Mouse (Mus musculus): ENCODE measurements around the gene Gan. TPM values are rescaled to one million over a fixed set of nuclear protein-coding genes. Genes with fewer than 3 reads are reported as not detected.

Gan gene
- polyA plus RNA-seq, 1 experiment: not detected

DNA sequence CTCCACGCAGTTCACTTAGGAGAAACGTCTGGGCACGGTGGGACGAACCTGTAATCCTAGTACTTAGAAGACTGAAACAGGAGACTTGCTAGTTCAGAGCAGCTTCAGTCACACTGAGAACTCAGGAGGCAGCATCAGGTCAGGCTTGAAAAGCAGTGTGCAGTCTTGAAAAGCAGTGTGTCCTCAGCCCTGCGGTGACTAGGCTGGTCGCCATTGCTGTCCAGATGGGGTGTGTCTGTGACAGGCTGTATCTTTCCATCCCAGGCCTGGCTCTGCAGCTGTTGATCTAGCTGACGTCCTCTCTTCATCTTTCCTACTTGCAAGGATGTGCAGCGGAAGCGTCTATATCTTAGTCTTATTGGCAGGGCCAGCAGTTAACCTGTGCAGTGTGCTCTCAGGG lies 42.9 kb downstream of the Gan start:
- peaks cover 5% of the 10 kb centered on the region for H3K4me1 ChIP-seq (ENCODE audit: control insufficient read depth, insufficient read depth, low read length)
- no peak overlapping the region for H3K27ac ChIP-seq (ENCODE audit: insufficient read depth, low read depth, low read length)
- 97% methylated on average over 9 of the region's 9 CpGs for WGBS
- H3K4me3 ChIP-seq (ENCODE audit: insufficient read depth, low read depth, low read length): no peak overlapping the region
- no peak for TF ChIP-seq POLR2A (IDR thresholded peaks at IDR 0.05; ENCODE audit: insufficient read depth, low read depth, low read length)

DNA sequence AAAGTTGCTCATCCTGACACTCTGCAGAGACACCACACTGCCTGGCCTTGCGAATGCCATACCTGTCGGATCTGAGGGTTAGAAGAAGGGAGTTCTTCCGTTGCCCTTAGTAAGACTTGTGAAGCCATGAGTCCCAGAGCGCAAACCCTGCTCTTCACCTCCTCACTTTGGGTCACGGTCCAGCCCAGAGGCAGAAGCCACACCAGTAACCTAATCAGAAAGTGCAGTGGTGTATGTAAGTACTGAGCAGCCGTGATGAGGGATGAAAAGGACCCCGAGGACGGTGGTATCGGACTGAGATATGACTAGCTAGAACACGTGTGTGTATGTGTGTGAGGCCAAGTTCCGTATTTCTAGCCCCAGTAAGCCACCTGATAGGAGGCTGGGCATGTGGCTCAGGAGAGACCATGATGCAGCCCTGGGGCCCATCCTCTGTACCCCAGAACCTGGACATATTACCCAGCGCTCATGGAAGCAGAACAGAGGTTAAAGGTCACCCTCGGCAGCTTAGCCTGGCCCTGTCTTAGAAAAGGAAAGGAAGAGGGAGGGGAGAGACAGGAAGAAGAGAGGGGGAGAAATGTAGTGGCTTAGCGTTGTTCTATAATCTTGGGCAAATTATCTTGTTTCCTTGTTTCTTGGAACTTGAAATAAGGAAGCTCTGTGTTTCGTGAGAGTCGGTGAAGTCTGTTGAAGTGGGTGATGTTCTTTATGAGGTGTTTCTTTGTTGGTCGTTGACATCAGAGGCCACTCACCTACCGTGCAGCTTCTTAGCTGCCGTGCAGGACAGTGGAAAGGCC lies 43.5 kb downstream of the Gan start:
- no peak overlapping the region for H3K27ac ChIP-seq (ENCODE audit: insufficient read depth, low read depth, low read length)
- H3K4me3 ChIP-seq (ENCODE audit: insufficient read depth, low read depth, low read length): no peak overlapping the region
- WGBS: 91% methylated on average over 19 of the region's 19 CpGs
- H3K4me1 ChIP-seq (ENCODE audit: control insufficient read depth, insufficient read depth, low read length): peaks cover 5% of the 10 kb centered on the region
- no peak for TF ChIP-seq POLR2A (IDR thresholded peaks at IDR 0.05; ENCODE audit: insufficient read depth, low read depth, low read length)

DNA sequence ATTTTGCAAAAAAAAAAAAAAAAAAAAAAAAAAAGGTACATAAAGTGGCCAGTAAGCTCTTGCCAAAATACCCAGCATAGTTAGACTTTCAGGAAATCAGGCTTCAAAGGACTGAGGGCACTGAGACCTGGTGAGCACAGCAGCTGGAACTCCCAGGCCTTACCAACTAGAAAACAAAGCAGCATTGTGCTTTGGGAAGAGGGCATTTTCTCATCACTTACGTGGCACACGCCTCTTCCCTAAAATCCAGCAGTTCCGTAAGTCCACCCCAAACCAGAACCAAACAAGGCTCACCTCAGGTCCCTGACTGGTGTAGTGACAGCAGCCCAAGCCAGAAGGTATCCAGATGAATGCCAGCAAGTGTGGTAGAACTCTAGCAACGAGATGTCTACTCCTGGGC lies 45.1 kb downstream of the Gan start:
- H3K4me1 ChIP-seq (ENCODE audit: control insufficient read depth, insufficient read depth, low read length): peaks cover 5% of the 10 kb centered on the region
- WGBS: 91% methylated on average over 4 of the region's 4 CpGs
- no peak overlapping the region for H3K4me3 ChIP-seq (ENCODE audit: insufficient read depth, low read depth, low read length)
- H3K27ac ChIP-seq (ENCODE audit: insufficient read depth, low read depth, low read length): no peak overlapping the region
- TF ChIP-seq POLR2A (IDR thresholded peaks at IDR 0.05; ENCODE audit: insufficient read depth, low read depth, low read length) (no peak), CTCF (IDR thresholded peaks at IDR 0.05; ENCODE audit: insufficient read depth, low read depth, low read length) (no peak)

DNA sequence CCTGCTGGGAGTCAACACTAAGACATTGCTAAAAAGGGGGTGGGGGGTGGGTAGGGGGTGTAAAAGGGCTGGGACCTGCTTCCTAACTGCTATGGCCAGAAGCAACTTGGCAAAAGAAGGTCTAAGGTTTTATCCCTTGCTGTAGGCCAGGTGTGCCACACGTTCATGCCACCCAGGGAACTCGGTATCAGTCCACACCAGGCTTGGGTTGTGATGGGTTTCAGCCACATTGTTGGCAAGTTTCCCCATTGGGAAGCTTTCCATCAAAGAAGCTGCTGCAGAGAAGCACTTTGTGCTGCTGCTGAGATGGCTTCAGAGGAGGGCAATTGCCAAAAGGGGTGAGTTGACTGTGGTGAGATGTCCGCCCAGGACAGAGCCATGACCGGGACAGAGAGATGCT lies 47.9 kb downstream of the Gan start:
- WGBS: 80% methylated on average over 4 of the region's 4 CpGs
- TF ChIP-seq CTCF (IDR thresholded peaks at IDR 0.05; ENCODE audit: insufficient read depth, low read depth, low read length) (no peak), POLR2A (IDR thresholded peaks at IDR 0.05; ENCODE audit: insufficient read depth, low read depth, low read length) (no peak)

DNA sequence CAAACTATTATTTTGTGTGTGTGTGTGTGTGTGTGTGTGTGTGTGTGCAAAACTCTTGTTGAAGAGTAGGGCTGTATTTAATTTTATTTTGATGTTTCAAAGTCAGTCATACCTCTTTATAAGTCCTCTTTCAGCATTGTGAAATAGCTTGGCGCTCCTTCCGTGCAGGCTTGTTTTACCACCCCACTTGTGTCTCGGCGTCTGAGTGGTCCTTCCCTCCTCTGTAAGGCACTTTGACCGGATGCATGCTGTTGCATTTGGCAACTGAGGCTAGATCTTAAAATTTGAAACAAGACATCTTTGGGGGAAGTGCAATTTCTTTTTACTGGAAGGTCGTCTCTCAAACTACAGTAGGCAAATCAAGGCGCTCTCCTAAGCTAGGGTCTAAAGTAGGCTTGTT lies 48.7 kb downstream of the Gan start:
- WGBS: 96% methylated on average over 7 of the region's 7 CpGs
- no peak overlapping the region for H3K4me3 ChIP-seq (ENCODE audit: insufficient read depth, low read depth, low read length)

More for the DNA sequence above, 47.9 kb downstream of the Gan start:
- Histone ChIP-seq H3K27ac (ENCODE audit: insufficient read depth, low read depth, low read length) (no peak overlapping the region), H3K4me3 (ENCODE audit: insufficient read depth, low read depth, low read length) (no peak overlapping the region), H3K4me1 (ENCODE audit: control insufficient read depth, insufficient read depth, low read length) (peaks cover 2% of the 10 kb centered on the region; the same call in 1 of the 2 replicates)

DNA sequence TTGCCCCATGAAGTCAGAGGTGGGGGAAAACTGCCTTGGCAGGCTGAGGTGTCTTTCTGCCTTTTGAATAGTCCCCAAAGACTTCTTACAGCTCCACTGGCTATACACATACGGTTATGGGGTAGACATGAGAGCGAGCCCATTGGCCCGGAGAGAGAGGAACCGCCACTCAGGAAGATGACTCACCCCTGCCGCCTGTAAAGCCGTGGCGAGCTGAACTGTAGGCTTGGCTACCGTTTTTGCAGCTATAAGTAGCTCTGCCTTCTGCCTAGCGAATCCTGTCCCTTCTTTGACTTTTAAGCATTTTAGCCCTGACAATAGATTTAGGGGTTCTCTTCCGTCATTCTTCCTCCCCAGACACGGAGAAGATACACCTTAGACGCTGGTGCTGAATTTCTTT lies 51.2 kb downstream of the Gan start:
- H3K4me3 ChIP-seq (ENCODE audit: insufficient read depth, low read depth, low read length): no peak overlapping the region
- WGBS: 74% methylated on average over 12 of the region's 12 CpGs
- peaks cover 2% of the 10 kb centered on the region; the same call in 1 of the 2 replicates for H3K4me1 ChIP-seq (ENCODE audit: control insufficient read depth, insufficient read depth, low read length)
- no peak for TF ChIP-seq CTCF (IDR thresholded peaks at IDR 0.05; ENCODE audit: insufficient read depth, low read depth, low read length)
- H3K27ac ChIP-seq (ENCODE audit: insufficient read depth, low read depth, low read length): no peak overlapping the region

More for the DNA sequence above, 48.7 kb downstream of the Gan start:
- no peak for TF ChIP-seq CTCF (IDR thresholded peaks at IDR 0.05; ENCODE audit: insufficient read depth, low read depth, low read length)
- TF ChIP-seq POLR2A (IDR thresholded peaks at IDR 0.05; ENCODE audit: insufficient read depth, low read depth, low read length): no peak
- Histone ChIP-seq H3K4me1 (ENCODE audit: control insufficient read depth, insufficient read depth, low read length) (peaks cover 2% of the 10 kb centered on the region; the same call in 1 of the 2 replicates), H3K27ac (ENCODE audit: insufficient read depth, low read depth, low read length) (no peak overlapping the region)

DNA sequence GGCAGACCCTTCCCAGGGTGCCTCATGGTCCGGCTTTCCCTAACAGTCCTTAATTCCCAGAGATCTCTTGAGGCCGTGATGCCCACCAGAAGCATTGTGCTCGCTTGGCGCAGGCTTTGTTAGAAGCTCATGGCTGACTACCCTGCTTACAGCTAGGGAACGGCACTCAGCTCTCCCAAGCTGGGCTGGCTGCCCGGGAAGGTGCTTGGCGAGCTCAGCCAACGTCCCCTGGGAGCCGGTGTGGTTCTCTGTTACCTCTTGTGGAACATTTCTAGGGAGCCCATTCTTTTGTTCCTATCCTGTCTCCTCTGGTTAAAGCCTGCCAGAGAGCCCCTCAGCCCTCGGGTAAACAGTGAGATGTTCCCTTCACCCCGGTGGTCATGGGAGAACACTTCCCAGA lies 54.2 kb downstream of the Gan start:
- Histone ChIP-seq H3K4me3 (ENCODE audit: insufficient read depth, low read depth, low read length) (no peak overlapping the region), H3K27ac (ENCODE audit: insufficient read depth, low read depth, low read length) (no peak overlapping the region), H3K4me1 (ENCODE audit: control insufficient read depth, insufficient read depth, low read length) (peaks cover 2% of the 10 kb centered on the region; the same call in 1 of the 2 replicates)
- no peak for TF ChIP-seq POLR2A (IDR thresholded peaks at IDR 0.05; ENCODE audit: insufficient read depth, low read depth, low read length)
- no peak for TF ChIP-seq CTCF (IDR thresholded peaks at IDR 0.05; ENCODE audit: insufficient read depth, low read depth, low read length)
- WGBS: 69% methylated on average over 11 of the region's 11 CpGs

DNA sequence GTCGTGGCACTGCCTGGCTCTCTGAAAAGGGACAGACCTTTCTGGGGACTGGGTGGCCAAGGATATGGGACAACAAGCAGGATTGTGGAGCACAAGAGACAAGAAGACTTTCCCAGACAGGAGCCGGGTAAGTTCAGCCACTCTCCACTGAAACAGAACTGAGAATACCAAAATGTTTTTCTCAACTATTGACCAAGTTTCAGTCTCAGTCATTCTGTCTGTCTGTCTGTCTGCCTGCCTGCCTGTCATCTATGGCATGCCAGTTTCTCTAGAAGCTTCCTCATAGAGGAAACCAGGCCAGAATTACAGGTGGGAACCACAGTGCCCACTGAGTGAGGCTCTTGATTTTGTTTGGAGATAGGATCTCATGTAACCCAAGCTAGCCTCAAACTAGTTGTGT lies 59.8 kb downstream of the Gan start:
- H3K4me3 ChIP-seq (ENCODE audit: insufficient read depth, low read depth, low read length): no peak overlapping the region
- H3K27ac ChIP-seq (ENCODE audit: insufficient read depth, low read depth, low read length): no peak overlapping the region
- H3K4me1 ChIP-seq (ENCODE audit: control insufficient read depth, insufficient read depth, low read length): no peaks in the 10 kb centered on the region
- 91% methylated on average over 2 of the region's 2 CpGs for WGBS
- TF ChIP-seq POLR2A (IDR thresholded peaks at IDR 0.05; ENCODE audit: insufficient read depth, low read depth, low read length): no peak
- no peak for TF ChIP-seq CTCF (IDR thresholded peaks at IDR 0.05; ENCODE audit: insufficient read depth, low read depth, low read length)

DNA sequence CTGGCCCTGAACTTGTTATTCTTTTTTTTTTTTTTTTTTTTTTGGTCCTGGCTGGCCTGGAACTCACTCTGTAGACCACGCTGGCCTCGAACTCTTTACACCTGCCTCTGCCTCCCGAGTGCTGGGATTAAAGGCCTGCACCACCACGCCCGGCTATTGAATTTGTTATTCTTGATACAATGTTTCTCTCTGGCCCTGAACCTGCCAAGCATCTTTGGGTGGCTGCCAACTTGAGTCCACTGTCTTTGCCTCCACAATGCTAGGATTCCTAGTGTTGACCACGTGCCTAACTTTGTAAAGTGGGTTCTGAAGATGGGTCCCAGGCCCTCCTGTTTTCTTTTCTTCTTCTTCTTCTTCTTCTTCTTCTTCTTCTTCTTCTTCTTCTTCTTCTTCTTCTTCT lies 64.5 kb downstream of the Gan start:
- Histone ChIP-seq H3K4me3 (ENCODE audit: insufficient read depth, low read depth, low read length) (no peak overlapping the region), H3K4me1 (ENCODE audit: control insufficient read depth, insufficient read depth, low read length) (0 out of 2 replicates have a peak, but pooled peaks cover 6% of the 10 kb centered on the region), H3K27ac (ENCODE audit: insufficient read depth, low read depth, low read length) (no peak overlapping the region)
- 66% methylated on average over 6 of the region's 6 CpGs for WGBS
- TF ChIP-seq POLR2A (IDR thresholded peaks at IDR 0.05; ENCODE audit: insufficient read depth, low read depth, low read length): no peak
- no peak for TF ChIP-seq CTCF (IDR thresholded peaks at IDR 0.05; ENCODE audit: insufficient read depth, low read depth, low read length)

Data from olfactory bulb, adult 2 months (tissue).